Mouse (Mus musculus) erythroid progenitor cell, adult 5-6 weeks (primary cell): ENCODE data around the gene Emilin2. TPM values are rescaled to one million over a fixed set of nuclear protein-coding genes. Genes with fewer than 3 reads are reported as not detected.
"Not testable (repeated sequence)": the region's sequence is repeated elsewhere in the genome, so short reads cannot be mapped to it uniquely, and the experiment has no call there.

ENCODE experiments used
- ATAC-seq: replicated peaks from 2 replicates; pipeline ENCODE4 v1.8.0; 2016; ENCODE audit warnings: moderate number of reproducible peaks, mild to moderate bottlenecking, moderate TSS enrichment, inconsistent platforms; ENCODE audit not compliant: poor library complexity, low FRiP score, severe bottlenecking
- total RNA-seq, 2 experiments: library from RNA; stranded (forward) in 1 of 2; stranded (reverse) in 1 of 2; fragments of 150-400 nt in 1 of 2; fragments of 186-747, 209-891 nt in 1 of 2; gene quantifications; 2 replicates each; pipeline versions ENCODE4 v1.2.3 to v1.2.4; 2015 to 2017; ENCODE audit warnings: low replicate concordance in 2 of 2

The Emilin2 gene
- total RNA-seq (2015; ENCODE audit: low replicate concordance) (98.7 and 158 TPM in 2 replicates), total RNA-seq (2017; ENCODE audit: low replicate concordance) (88.5 and 131 TPM in 2 replicates)

DNA sequence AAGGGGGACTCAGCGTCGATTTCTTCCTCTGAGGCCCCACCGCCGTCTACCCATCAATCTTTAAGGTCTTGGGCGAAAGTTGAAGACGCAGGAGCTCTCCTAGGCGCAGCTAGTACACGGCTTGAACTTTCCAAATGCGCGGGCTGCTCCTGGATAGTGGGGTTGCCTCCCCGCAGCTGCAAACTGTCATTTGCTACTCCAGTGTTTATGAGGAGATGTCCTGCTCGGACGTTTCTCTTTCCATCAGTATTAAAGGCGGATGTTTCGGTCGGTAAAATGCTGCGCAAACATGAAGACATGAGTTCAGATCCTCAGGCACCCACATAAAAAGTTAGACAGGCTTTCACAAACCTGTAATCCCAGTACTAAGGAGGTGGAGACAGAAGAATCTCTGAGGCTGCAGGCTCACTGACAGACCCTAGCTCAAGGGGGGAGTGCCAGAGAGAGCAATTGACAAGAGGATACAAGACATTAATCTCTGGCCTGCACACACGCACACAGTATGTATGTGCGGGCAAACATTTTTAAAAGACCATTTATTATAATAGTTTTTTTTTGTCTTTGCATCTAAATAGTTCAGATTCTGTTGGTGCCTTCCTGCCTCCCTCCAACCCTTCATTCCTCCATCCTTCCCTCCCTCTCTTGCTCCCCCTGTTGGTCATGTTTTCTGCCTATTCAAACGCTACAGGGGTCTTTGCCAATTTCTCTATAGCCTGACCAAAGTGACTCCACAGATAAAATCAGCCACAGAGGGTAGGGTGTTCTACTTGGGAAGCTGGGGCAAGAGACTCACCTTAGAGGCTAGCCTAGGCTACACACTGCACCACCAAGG, at the start of gene Emilin2:
Emilin2 (minus strand) TSS at position 639 of the 832 bp plus-strand sequence.
- peak; percentile 73 for ATAC-seq

DNA sequence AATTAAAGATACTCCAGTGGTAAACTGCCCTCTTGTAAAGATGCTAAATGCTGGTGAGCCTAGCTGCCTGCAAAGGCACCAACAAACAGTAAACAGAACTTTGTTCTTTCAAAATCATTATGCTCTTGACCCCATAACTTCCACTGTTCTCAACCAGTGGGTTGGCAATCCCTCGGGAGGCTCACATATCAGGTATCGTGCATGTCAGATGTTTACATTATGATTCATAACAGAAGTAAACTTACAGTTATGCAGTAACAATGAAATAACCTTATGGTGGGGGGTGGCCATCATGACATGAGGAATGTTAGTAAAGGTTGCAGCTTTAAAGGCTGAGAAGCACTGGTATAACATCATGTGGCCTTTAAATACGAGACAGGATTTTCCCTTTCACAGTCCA, 43.7 kb upstream of the Emilin2 start:
- ATAC-seq = no peak

DNA sequence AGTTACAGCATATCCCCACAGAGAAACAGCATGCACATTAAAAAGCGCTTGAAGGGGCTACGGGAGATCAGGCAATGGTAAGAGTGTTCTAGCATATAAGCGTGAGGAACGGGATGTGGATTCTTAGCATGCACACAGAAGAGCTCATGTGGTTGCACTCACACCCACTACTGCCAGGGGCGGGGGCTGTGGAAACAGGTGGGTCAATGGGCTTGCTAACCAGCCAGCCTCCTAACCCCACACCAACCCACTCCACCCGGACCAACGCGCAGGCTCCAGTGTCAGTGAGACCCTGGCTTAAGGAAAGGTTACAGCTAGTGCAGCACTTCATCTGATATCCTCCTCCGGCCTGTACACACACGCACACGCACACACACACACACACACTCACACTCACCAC, 42.4 kb upstream of the Emilin2 start:
- ATAC-seq = no peak

DNA sequence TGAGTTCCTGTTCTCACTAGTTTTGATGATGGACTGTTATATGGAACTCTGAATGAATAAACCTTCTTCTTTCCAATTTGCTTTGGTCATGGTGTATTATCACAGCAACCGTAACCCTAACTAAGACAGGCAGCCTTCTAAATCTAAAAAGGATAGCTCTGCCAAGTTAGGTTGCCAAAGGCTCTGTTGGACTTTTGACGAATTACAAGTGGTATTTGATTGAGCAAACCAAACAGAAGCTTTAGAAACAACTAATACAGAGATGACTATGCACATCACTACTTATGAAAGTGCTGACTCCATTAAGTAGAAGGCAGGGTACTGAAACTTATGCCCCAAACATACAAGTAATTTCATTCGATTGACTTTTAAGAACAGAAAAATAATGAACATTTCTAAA, 36.4 kb upstream of the Emilin2 start:
- no peak for ATAC-seq

DNA sequence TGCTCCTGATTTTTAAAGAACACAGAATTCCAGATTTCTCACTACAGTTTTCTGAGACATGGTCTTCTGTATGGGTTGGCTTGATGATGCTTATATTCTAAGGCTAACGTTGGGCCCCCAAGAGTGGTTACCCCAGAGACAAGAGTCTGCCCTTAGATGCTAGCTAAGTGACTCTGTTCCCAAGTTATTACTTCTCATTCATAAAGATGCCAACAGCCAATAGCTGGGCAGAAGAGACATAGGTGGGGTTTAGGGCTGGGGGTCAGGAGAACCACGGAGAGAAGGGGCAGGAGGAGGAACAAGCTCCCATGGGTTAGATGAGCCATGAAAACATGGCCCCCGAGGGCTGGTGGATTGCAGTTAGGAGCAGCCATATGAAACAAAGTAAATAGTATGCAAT, 30.2 kb upstream of the Emilin2 start:
- ATAC-seq = no peak

DNA sequence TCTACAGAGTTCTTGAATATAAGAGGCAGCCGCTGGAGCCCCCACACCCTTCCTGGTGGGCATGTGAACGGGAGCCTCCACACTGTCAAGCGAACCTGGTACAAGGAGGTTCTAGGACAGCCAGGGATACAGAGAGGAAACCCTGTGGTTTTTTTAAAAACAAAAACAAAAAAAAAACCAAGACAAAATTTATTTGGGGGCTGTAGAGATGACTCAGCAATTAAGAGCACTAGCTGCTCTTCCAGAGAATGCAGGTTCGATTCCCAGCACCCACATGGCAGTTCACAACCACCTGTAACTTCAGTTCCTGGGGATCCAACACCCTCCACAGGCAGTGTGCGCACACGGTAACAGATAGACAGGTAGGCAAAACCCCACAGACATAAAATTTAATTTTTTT, 26.8 kb upstream of the Emilin2 start:
- no peak for ATAC-seq

DNA sequence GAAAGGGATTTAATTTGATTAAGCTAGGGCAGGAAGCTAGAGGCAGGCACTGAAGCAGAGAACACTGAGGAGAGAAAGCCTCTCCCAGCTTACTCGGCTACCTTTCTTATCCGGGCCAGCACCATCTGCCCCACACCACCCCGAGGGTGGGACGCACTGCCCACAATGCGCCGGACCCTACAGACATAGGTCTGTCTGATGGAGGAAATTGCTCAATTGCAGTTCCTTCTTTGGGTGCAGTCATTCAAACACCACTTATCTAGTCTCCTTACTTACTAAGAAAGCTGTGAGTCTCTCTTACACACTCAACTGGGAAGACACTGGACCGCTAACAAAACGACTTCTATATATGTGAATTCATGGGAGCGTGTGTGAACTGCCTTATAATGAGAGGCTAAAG, 25.8 kb upstream of the Emilin2 start:
- no peak for ATAC-seq

DNA sequence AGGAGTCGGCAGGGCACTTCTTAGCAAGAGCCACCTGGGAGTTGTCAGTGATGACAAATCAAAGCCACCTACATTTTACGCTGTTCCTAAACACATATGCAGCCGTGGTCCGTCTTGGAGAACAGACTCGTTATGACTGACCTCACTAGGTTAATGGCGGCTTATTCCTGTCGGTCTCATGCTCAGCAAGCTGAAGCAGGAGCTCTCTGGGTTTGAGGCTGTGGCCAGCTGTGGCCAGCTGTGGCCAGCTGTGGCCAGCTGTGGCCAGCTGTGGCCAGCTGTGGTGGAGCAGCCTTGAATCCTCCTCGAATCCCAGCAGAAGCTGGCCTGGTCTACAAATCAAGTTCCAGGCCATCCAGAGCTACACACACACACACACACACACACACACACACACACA, 24.6 kb upstream of the Emilin2 start:
- ATAC-seq = no peak

DNA sequence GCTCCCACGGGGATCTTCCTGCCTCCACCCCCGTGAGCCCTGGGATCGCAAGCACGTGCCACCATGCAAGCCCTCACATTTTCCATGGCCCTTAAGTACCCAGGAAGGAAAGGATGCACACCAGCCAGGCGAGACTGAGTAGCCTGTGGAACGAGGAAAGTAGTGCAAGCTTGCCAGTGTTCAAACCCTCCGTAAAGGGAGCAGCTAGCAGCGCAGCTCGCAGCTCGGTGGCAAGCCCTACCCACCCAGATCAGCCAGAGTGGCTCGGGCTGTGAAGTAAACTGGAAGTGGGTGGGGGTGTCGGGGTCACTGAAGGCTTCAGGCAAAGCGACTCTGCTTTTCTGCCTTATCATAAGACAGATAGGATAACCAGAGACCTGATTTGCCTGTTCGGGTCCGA, 20.5 kb upstream of the Emilin2 start:
- no peak for ATAC-seq

DNA sequence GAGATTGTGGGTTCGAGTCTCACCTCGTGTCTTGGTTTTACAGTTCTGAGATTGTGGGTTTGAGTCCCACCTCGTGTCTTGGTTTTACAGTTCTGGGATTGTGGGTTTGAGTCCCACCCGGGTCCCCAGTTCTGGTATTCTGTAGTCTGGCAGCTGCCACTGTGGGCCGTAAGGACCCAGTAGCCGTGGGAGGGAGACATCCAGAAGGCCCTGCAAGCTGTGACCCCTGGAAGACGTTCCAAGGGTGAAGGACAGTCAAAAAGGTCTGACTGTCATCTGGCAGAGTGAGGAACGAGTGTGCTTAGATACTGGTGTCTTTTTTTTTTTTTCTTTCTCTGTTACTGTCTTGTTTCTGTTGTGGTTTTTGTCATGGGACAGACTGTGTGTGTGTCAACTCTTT, 9.0 kb upstream of the Emilin2 start:
- not testable (repeated sequence) for ATAC-seq

DNA sequence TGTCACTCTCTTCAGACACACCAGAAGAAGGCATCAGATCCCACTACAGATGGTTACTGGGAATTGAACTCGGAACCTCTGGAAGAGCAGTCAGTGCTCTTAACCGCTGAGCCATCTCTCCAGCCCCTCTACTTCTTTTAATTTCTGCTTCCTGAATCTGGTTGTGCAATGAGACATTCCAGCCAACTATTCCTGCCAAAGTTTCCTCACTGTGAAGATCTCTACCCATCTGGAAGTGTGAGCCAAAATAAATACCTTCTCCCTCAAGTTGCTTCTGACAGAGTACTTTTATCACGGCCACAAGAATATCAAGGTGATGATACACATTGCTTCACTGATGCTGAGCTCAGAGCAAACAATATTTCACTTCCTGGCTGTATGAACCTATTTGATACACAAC, 7.6 kb upstream of the Emilin2 start:
- ATAC-seq = no peak

DNA sequence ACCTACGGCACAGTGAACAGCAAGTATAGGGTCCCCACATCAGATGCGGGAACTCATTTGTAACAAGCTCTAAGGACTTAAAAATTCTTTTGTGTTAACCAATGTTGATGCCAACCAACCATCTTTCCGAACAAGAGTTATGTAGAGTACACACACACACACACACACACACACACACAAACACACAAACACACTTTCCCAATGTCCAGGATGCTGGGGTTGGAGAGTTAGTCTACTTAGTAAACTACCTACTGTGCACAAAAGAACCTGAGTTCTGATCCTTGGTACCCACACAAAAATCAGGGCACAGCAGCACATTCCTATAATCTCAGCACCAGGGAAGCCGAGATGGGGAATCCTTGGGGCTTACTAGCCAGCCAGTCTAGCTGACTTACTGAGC, 5.8 kb upstream of the Emilin2 start:
- no peak for ATAC-seq

DNA sequence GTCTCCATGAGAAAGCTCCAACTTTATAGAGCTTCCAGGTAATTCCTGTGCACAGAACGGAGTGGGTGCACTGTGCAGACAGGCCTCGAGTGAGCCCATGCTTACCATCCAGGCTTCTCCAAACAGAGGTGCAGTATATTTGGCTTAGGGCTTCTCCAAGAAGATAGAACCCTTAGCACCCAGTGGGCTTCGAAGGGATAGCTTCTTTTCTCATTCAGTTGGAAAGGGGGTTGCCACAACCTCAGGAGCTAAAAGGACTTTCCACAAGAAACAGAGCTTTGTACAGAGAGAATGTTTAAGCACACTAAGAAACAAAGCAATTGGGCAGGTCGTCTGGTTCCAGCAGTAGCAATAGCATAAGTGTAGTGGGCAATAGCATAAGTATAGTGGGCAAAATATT, 2.5 kb upstream of the Emilin2 start:
- ATAC-seq = no peak

DNA sequence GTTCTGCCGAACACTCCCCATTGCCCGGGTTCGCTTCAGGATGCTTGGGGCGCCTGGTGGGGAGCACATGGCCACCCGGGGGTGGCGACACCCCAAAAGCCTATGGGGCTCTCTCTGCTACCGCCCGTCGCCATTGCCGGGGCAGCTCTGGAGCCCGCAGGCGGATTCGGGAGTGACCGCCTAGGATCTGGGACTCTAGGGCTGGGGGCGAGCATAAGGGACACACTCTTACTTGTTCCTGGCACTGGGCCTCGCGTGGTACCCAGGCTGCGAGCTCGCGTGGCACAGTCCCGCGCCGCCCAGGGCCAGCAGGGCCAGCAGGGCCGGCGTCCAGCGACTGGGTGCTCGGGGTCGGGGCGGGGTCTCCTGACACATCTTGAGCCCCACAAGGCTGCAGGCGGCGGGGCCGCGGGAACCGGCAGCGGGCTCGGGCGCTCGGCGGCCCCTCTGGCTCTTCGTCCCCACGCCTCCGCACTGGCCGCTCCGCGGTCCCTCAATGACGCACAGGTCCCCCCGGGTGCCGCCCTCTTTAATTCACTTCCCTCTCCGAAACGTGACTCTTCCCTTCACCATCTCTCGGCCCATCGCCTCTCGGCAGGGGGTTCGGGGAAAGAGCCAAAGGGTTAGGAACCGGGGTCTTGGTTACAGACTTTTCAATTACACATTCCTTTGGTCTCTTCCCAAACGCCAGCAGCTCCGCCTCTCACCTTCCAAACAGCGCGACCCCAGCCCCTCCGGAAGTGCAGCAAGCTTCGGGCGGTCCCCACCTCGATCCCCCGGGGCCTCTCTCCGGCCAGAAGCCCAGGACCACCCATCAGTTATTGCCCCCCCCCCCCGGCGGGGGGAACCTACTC, 1.1 kb downstream of the Emilin2 start:
- peak; percentile 73 for ATAC-seq

DNA sequence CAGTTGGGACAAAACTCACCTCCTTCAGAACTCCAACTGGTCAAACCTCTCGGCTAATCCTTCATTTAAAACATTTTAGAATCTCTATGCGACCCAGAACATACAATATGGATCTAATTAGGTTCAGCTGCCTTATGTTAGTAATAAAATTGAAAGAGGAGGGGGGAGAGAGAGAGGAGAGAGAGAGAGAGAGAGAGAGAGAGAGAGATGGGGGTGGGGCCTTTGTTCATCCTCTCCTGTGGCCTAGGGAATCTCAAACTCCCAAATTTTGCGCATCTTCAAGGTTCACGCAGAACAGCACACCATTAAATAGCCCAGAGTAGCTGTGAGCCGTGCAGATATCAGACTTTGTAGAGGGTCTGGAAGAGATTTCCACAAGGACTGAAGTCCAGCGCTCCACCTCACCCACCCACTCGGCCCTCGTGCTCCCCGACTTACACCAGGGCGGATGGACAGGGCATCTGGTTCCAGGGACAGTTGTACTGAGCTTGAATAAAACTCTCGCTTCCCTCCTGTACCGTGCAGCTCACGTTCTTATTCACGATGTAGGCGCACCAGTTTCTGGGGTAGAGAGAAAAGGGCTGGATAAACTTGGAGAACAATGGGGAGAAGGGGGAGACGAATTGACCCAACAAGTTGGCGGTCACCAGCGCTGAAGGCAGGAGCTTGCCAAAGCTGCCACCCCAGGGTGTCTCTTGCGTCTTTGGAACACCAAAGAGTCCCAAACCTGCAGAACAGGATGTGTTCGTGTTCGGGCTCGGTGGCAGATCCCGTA, 1.9 kb downstream of the Emilin2 start:
- peak; percentile 8; the same call in 1 of the 2 replicates for ATAC-seq

DNA sequence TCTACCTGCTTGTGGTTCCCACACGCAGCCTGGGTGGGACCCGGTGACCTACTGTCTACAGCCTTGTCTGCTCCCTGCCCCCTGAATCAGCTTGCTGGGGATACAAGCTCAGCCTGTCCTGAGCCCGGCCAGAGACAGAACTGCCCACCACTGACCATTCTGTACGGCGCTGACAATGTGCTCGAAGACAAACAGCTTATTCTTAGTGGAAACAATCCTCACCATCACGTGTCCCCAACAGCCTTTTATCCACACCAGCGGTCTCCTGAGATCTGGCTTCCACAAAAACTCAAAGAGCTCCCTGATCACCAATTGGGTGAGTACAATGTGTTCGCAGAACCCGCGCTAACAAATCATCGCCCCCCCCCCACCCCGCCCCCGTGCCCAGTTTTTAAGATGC, 2.6 kb downstream of the Emilin2 start:
- ATAC-seq = no peak

DNA sequence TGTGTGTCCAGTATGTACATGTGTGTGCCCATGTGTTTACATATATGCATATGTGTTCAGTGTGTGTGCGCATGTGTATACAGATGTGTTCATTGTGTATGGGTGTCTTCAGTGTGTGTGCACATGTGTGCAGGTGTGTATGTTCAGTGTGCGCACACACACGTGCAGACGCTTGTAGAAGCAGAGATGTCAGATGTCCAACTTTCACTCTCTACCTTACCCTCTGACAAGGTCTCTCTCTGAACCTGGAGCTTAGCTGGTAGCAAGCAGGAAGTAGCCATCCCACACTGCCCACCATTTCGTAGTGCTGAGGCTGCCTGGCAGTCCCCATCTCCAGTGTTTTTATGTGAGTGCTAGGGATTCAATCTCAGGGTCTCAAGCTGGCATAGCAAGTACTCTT, 3.5 kb downstream of the Emilin2 start:
- no peak for ATAC-seq

DNA sequence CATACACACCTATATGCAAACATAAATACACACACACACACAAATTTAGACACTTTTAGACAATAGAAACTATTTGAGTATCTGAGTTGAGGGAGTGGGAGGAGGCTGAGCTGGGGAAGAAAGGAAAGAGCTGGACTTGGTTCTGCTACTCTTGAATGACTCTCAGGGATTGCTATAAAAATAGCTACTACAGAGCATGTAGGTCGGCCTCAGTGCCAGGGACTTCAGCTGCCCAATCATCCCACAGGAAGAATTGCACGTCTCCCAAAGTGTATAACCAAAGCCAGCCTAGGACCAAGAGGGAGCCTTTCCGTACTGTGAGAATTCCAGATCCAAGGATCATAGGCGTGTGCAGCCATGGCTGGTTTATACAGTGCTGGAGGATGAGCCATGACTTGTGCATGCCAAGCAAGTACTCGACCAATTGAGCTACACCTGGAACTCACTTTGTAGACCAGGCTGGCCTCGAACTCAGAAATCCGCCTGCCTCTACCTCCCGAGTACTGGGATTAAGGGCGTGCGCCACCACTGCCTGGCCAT, 4.5 kb downstream of the Emilin2 start:
- no peak for ATAC-seq

DNA sequence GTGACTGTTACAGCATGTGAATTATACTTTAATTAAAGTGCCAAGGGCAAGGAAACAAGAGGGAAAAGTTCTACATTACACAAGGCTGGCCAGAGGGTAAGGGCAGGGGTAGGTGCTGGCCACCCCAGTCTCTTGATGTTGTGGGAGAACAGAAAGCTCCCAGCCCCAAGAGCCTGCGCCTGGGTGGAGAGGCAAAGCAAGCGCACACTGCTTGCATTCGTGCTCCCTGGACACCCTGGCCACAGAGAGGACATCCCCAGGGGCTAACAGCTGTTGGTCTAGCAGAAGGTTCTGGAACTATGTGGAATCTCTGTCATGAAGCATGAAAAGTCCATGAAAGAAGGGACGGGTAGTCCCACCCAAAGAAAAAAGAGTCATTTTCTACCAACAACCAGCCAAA, 5.1 kb downstream of the Emilin2 start:
- no peak for ATAC-seq

DNA sequence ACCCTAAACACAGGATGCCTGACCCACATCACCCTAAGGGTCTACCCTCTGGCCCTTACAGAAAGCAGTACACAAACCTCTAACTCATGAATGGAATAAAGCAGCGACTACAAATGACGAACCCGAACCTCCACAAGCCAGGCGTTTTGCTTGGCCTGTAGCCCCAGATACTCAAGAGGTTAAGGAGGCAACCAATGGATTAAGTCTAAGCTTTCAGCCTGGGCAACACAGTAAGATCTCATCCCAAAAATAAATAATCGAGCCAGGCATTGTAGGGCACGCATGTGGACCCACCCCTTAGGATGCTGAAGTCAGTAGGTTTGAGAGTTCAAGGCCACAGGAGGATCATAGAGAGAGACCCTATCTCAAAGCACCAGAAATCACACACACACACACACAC, 5.7 kb downstream of the Emilin2 start:
- no peak for ATAC-seq
